Mouse (Mus musculus) CD8-positive naive resting alpha-beta T cell, adult 57 days (primary cell): ENCODE measurements around the gene Pih1d2. TPM values are rescaled to one million over a fixed set of nuclear protein-coding genes. Genes with fewer than 3 reads are reported as not detected.

Experiments used
- total RNA-seq: library from RNA; stranded (reverse); gene quantifications from one replicate; pipeline ENCODE4 v1.2.4, GENCODE M21; 2023

Gene Pih1d2
- total RNA-seq = 1.2 TPM

DNA sequence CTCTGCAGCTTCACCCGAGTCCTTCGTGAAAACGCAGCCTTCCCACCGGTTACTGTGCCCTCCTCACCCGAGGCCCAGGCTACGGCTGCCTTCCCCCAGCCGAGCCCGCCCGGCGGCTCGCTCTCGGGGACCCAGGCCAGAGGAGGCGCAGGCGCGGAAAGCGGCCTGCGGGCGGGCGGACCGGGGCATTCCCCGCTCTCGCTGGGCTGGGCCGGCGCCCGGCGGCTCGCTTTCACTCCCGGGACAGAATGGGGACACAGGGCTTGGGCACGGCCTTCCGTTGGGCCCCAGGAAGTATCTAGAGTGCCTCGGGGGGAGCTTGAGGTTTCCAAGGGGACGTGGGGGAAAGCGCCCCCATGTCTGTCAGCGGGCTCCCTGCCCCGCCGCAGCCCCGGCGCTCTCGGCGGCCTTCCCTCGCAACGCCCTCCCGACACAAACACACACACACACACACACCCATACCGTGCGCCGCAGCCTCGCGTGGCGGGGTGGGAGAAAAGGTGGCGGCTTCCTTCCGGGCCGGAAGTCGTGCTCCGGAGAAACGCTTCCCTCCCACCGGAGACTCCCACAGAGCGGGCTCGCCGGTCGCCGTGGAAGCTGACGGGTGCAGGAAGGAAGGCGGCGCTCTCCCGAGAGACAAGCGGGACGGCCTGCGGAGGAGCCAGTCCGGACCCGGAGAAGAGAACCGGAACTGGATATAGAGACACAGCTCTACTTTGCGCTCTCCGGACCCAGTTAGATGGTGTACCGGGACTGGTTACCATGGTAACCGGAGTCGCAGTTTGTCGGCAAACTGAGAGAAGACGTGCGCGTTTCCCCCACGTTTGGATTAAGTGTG lies at the start of gene Pih1d2, which contains the start of gene Nkapd1:
Gene Pih1d2 (plus strand): TSS at position 556 of the 838 bp plus-strand sequence.
Gene Nkapd1 (minus strand): TSS at position 699 of the 838 bp plus-strand sequence.

DNA sequence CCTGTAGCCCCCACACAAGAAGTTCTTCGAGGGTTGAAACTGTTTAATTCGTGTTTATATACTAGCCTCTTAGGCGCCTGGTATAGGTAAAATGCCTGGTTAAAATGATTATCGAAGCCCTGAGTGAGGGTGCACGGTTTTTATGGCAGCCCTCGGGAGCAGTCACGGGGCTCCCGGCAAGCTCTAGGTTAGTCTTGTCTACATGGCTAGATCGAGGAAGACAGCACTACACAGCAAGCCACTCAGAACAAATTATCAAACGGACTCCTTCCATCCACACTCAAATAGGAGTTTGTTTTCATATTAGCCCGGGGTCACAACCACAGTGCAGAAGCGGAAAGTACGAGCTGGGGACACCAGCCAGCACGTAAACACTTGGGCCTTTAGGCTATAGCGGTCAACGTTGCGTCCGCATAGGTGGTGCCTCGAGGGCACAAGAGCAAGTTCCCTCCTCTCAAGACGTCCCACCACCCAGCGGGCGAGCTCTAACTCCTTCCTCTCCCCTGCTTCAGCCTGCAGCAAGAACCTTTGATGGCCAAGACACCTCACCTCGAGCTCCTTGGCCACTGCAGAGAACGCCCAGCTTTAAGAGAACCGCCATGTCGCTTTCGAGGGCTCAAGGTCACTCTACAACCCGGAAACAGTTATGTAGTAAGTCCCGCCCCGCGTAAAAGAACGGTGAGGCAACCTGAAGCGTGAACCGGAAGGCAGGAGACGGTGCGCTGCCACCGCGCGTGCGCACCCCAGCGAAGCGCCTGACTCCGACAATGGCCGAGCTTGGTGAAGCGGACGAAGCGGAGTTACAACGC lies 13.7 kb upstream of the Pih1d2 start, which contains the start of the genes Sdhd and Timm8b:
Gene Sdhd (minus strand): TSS at position 624 of the 809 bp plus-strand sequence.
Gene Timm8b (plus strand): TSS at position 722 of the 809 bp plus-strand sequence.

DNA sequence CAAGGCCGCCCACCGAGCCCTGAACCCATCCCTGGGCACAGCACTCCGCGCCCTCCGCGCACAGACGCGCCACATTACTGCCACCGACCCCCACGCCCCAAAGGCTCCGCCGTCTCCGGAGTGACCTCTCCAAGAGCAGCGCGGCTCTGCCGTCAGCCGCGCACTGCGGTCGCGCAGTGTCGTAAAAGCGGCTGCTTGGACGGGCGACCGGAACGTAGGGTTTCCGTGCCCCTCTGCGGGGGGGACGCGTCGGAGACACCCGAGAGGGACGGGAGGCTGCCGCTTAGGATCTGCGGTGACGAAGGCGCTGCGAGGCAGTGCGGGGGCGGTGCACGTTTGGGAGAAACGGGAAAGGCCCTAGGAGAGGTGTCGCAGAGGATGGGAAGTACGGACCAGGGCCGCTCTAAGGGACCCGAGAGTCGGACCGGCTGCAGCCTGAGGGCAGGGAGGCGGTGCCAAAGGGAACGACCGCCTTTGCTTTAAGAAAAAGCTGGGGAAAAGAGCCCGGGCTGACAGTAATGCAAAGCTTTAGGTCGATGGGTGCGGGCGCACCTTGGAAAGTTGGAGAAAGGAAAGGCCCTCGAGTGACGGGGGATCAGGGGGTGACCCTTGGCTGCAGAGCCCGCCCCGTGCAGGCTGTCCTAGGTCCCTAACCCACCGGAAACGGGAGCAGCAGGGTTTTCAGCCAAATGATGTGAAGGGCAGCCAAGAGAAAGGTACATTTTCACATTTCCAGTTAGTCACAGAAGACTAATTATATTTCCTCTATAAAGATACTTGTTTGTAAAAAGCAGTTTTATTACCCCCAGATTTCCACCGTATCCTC lies 42.5 kb downstream of the Pih1d2 start, which contains the start of gene Dlat:
Gene Dlat (minus strand): TSS at position 389 of the 826 bp plus-strand sequence.

Other genes with a start within 250 kb of the Pih1d2 start
- gene Plet1, start 122.8 kb upstream of the Pih1d2 start, total RNA-seq = not detected
- gene Pts, start 88.6 kb upstream of the Pih1d2 start, total RNA-seq = 38.3 TPM
- gene Il18, start 62.5 kb upstream of the Pih1d2 start, total RNA-seq = 2.6 TPM
- gene Bco2, start 62.1 kb upstream of the Pih1d2 start, total RNA-seq = not detected
- not detected for gene Tex12, start 56.0 kb upstream of the Pih1d2 start, total RNA-seq
- 50.3 TPM for gene Sdhd, start 13.5 kb upstream of the Pih1d2 start, total RNA-seq
- gene Timm8b, start 13.4 kb upstream of the Pih1d2 start, total RNA-seq = 41.3 TPM
- 36.9 TPM for gene Nkapd1, start 143 bp downstream of the Pih1d2 start, total RNA-seq
- 28.1 TPM for gene Dlat, start 42.5 kb downstream of the Pih1d2 start, total RNA-seq
- 0.40 TPM for gene Dixdc1, start 122.2 kb downstream of the Pih1d2 start, total RNA-seq
- not detected for gene 2310030G06Rik, start 129.2 kb downstream of the Pih1d2 start, total RNA-seq
- not detected for gene Cryab, start 134.0 kb downstream of the Pih1d2 start, total RNA-seq
- not detected for gene Hspb2, start 135.0 kb downstream of the Pih1d2 start, total RNA-seq
- 12.8 TPM for gene Fdxacb1, start 150.9 kb downstream of the Pih1d2 start, total RNA-seq
- gene Alg9, start 157.7 kb downstream of the Pih1d2 start, total RNA-seq = 21.4 TPM
- 15.6 TPM for gene 1110032A03Rik, start 158.2 kb downstream of the Pih1d2 start, total RNA-seq
- gene Ppp2r1b, start 228.0 kb downstream of the Pih1d2 start, total RNA-seq = 51.3 TPM